Mouse (Mus musculus) midbrain, embryonic 11.5 days (tissue): ENCODE results near the gene Cnih2. TPM values are rescaled to one million over a fixed set of nuclear protein-coding genes. Genes with fewer than 3 reads are reported as not detected.

Source experiments
- ATAC-seq: fragments of 200-750 bp; cut with Nextera tagmentation; 2 replicates; pipeline ENCODE4 v1.8.0; 2017; ENCODE audit warnings: moderate TSS enrichment, moderate library complexity; ENCODE audit not compliant: low FRiP score
- DNase-seq: peaks from one replicate; pipeline ENCODE4 v3.0.0; 2015; ENCODE audit warnings: low spot score; ENCODE audit errors: missing footprints
- H3K27ac ChIP-seq: fragments of 300-500 bp; sonication (generic); 2 replicates; pipeline ENCODE4 v1.5.1; 2014; ENCODE audit warnings: low read depth, low read length
- H3K27me3 ChIP-seq: fragments of 300-500 bp; sonication (generic); 2 replicates; pipeline ENCODE4 v1.6.1; 2014; ENCODE audit warnings: mild to moderate bottlenecking, low read length, moderate library complexity, mixed read lengths; ENCODE audit not compliant: control insufficient read depth, insufficient read depth
- H3K36me3 ChIP-seq: fragments of 300-500 bp; sonication (generic); 2 replicates; pipeline ENCODE4 v1.6.1; 2014; ENCODE audit warnings: mild to moderate bottlenecking, low read length, moderate library complexity, mixed read lengths; ENCODE audit not compliant: control insufficient read depth, insufficient read depth
- H3K4me1 ChIP-seq: fragments of 300-500 bp; sonication (generic); 2 replicates; pipeline ENCODE4 v1.6.1; 2014; ENCODE audit warnings: low read length; ENCODE audit not compliant: control insufficient read depth, insufficient read depth
- H3K4me2 ChIP-seq: fragments of 300-500 bp; sonication (generic); 2 replicates; pipeline ENCODE4 v1.6.1; 2014; ENCODE audit warnings: mild to moderate bottlenecking, moderate library complexity
- H3K4me3 ChIP-seq: fragments of 300-500 bp; sonication (generic); 2 replicates; pipeline ENCODE4 v1.5.1; 2014; ENCODE audit warnings: low read depth, low read length
- H3K9ac ChIP-seq: fragments of 300-500 bp; sonication (generic); 2 replicates; pipeline ENCODE4 v1.6.1; 2014; ENCODE audit warnings: low read length
- H3K9me3 ChIP-seq: fragments of 300-500 bp; sonication (generic); 2 replicates; pipeline ENCODE4 v1.6.1; 2016; ENCODE audit warnings: low read length; ENCODE audit not compliant: control insufficient read depth
- whole genome bisulfite sequencing: fragments of 180-500 bp; shearing (Covaris S2); extraction: QIAGEN DNeasy Blood & Tissue Kit; methylation state at CpG from one replicate; pipeline ENCODE4 v1.1.7; 2014; 5-methylcytosine and 5-hydroxymethylcytosine counted together
- polyA plus RNA-seq: library from polyadenylated mRNA; unstranded; fragments of >200 nt; fragmentation: Nextera tagmentation; extraction: Ambion mirVana; gene quantifications from 2 replicates; pipeline ENCODE4 v1.2.1, GENCODE M21; 2014

Gene Cnih2
- polyA plus RNA-seq, 1 experiment from 2014 or later = 115 TPM

GRCm38 (mm10) chr19:5057876-5058775, 40.2 kb downstream of the Cnih2 start:
- ATAC-seq (no peak), DNase-seq (no peak)
- Histone ChIP-seq H3K4me3 (no peak overlapping the region), H3K4me1 (peaks cover 8% of the 10 kb centered on the region; the same call in 1 of the 2 replicates), H3K9me3 (no peaks in the 10 kb centered on the region), H3K27me3 (peaks cover 8% of the 10 kb centered on the region), H3K27ac (no peak overlapping the region), H3K36me3 (no peaks in the 10 kb centered on the region), H3K4me2 (no peak overlapping the region), H3K9ac (no peak overlapping the region)
- WGBS = 25% methylated on average over 16 of the region's 16 CpGs

DNA sequence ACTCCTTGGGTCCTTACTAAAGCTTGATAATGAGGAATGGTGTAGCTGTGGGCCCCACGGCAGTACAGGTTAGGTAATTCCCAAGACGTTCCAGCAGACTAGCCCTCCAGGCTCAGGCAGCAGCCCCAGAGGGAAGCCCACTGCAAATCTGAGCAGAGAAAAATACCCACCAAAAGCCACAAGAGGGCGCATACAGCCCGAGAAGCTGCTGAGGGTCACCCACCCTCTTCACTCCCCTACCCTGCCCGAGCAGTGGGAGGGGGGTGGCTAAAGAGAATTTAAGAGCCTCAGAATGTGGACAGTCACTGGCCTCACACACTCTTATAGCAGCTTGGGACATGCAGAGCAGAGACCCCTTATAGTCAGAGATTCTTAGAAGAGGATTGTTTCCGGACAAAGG, 42.1 kb downstream of the Cnih2 start:
- H3K4me2 ChIP-seq = no peak overlapping the region
- H3K36me3 ChIP-seq = no peaks in the 10 kb centered on the region
- no peaks in the 10 kb centered on the region for H3K9me3 ChIP-seq
- no peak overlapping the region for H3K27ac ChIP-seq
- DNase-seq (peak; percentile 95), ATAC-seq (peak; percentile 61)
- no peak overlapping the region for H3K9ac ChIP-seq
- H3K4me1 ChIP-seq = peaks cover 9% of the 10 kb centered on the region
- peaks cover 26% of the 10 kb centered on the region for H3K27me3 ChIP-seq
- WGBS = 10% methylated on average over 6 of the region's 6 CpGs
- H3K4me3 ChIP-seq = no peak overlapping the region

DNA sequence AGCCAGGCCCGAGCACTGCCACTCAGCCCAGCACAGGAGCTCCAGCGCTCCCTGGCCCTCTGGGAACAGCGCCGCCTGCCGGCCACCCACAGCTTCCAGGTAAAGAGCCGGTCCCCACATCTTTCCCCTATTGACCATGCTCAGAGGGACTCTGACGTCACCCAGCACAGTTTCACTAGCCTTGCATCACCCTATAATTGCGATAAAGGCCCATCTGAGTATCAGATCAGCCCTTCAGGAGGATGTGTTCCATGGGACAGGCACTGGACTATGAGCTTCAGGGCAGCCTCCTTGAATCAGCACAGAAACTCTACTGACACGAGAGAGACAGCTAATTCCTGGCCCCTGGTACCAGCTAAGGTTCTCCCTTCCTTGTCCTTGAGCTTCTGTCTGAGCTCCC, 44.4 kb downstream of the Cnih2 start:
- Histone ChIP-seq H3K9me3 (no peaks in the 10 kb centered on the region), H3K4me1 (peaks cover 23% of the 10 kb centered on the region), H3K27ac (no peak overlapping the region), H3K36me3 (no peaks in the 10 kb centered on the region), H3K4me2 (no peak overlapping the region), H3K9ac (no peak overlapping the region), H3K27me3 (peaks cover 35% of the 10 kb centered on the region), H3K4me3 (no peak overlapping the region)
- peak; percentile 95 for DNase-seq
- no peak for ATAC-seq
- WGBS = 18% methylated on average over 9 of the region's 9 CpGs

GRCm38 (mm10) chr19:5052853-5053252, 45.5 kb downstream of the Cnih2 start:
- 65% methylated on average over 17 of the region's 17 CpGs for WGBS
- no peaks in the 10 kb centered on the region for H3K9me3 ChIP-seq
- no peak overlapping the region for H3K4me3 ChIP-seq
- H3K4me1 ChIP-seq = peaks cover 22% of the 10 kb centered on the region
- no peak for DNase-seq
- no peak for ATAC-seq
- H3K36me3 ChIP-seq = no peaks in the 10 kb centered on the region
- H3K4me2 ChIP-seq = no peak overlapping the region
- peaks cover 35% of the 10 kb centered on the region for H3K27me3 ChIP-seq
- no peak overlapping the region for H3K27ac ChIP-seq
- no peak overlapping the region for H3K9ac ChIP-seq

DNA sequence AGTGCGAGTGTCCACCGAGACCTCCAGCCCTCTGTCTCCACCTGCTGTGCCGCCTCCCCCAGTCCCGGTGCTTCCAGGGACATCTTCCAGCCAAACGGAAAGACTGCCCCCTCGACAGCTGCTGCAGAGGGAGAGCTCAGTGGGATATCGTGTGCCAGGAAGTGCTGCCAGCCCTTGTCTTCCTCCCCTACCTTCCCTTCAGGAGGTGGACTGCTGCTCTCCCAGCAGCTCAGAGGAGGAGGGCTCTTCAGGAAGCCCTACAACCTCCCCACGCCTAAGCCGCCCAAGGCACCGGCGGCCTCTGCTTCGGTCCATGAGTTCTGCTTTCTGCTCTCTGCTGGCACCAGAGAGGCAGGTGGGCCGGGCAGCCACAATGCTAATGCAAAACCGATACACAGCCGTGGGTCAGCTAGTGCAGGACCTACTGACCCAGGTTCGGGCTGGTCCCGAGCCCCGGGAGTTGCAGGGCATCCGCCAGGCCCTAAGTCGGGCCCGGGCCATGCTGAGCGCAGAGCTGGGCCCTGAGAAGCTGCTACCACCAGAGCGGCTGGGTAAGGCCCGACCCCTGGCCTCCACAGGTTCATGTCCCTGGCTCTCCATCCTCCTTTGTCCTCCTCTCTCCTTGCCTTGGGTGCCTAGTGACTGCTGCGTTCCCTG, 46.0 kb downstream of the Cnih2 start:
- H3K4me1 ChIP-seq = peaks cover 22% of the 10 kb centered on the region
- H3K9me3 ChIP-seq = no peaks in the 10 kb centered on the region
- WGBS = 22% methylated on average over 25 of the region's 25 CpGs
- H3K4me2 ChIP-seq = no peak overlapping the region
- peaks cover 35% of the 10 kb centered on the region for H3K27me3 ChIP-seq
- no peaks in the 10 kb centered on the region for H3K36me3 ChIP-seq
- no peak overlapping the region for H3K27ac ChIP-seq
- ATAC-seq = no peak
- no peak overlapping the region for H3K4me3 ChIP-seq
- DNase-seq = no peak
- H3K9ac ChIP-seq = no peak overlapping the region

DNA sequence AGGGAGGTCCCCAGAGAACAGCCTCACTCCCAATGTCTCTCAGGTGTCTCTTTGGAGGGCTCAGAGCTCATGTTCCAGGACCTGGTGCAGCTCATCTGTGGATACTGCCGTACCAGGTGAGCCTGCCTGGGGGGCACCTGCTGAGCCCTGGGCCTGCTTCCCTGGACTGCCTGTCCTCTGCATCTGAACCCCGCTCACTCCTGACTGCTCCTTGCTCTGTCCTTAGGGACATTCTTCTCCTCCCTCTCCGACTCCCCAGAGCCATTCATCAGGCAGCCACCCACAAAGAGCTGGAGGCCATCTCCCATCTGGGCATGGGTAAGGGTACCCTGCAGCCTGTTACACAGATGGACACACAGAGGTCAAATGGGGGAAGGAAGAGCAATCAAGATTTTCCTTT, 46.8 kb downstream of the Cnih2 start:
- peaks cover 35% of the 10 kb centered on the region for H3K27me3 ChIP-seq
- H3K4me2 ChIP-seq = no peak overlapping the region
- H3K36me3 ChIP-seq = 0 out of 2 replicates have a peak, but pooled peaks cover 2% of the 10 kb centered on the region
- no peak overlapping the region for H3K9ac ChIP-seq
- ATAC-seq (no peak), DNase-seq (no peak)
- no peak overlapping the region for H3K27ac ChIP-seq
- 23% methylated on average over 2 of the region's 3 CpGs for WGBS
- no peaks in the 10 kb centered on the region for H3K9me3 ChIP-seq
- peaks cover 22% of the 10 kb centered on the region for H3K4me1 ChIP-seq
- no peak overlapping the region for H3K4me3 ChIP-seq

DNA sequence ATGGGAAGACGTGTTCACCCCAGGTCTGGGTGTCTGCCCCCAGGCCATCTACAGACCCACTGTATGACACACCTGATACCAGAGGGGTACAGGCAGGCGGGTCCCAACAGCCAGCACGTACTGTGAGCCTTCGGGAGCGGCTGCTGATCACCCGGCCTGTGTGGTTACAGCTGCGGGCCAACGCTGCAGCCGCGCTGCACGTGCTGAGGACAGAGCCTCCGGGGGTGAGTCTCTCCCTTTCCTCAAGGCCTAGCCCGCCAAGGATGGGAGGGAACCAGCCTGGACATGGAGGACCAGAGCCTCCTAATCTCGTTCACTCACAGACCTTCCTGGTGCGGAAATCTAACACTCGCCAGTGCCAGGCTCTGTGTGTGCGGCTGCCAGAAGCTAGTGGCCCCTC, 47.3 kb downstream of the Cnih2 start:
- WGBS = 6% methylated on average over 17 of the region's 17 CpGs
- H3K27me3 ChIP-seq = peaks cover 35% of the 10 kb centered on the region
- no peaks in the 10 kb centered on the region for H3K9me3 ChIP-seq
- no peak overlapping the region; the same call in 1 of the 2 replicates for H3K4me2 ChIP-seq
- H3K36me3 ChIP-seq = 0 out of 2 replicates have a peak, but pooled peaks cover 2% of the 10 kb centered on the region
- peaks cover 22% of the 10 kb centered on the region for H3K4me1 ChIP-seq
- ATAC-seq = no peak
- peak; percentile 89 for DNase-seq
- H3K27ac ChIP-seq = no peak overlapping the region
- peak overlapping the region; percentile 34; the same call in 1 of the 2 replicates for H3K9ac ChIP-seq
- no peak overlapping the region for H3K4me3 ChIP-seq

- peak; percentile 60 for ATAC-seq
- no peak within 1 kb of the TSS; the same call in 1 of the 2 replicates for H3K4me2 ChIP-seq
- peak within 1 kb of the TSS; percentile 34; the same call in 1 of the 2 replicates for H3K9ac ChIP-seq
Measured at GRCm38 (mm10) chr19:5050047-5050905, 48.0 kb downstream of the Cnih2 start, which contains the start of gene Rin1. Gene Rin1, plus strand, starts transcription at chr19:5050481.

More at GRCm38 (mm10) chr19:5050047-5050905, 48.0 kb downstream of the Cnih2 start, which contains the start of gene Rin1:
- H3K27ac ChIP-seq = no peak within 1 kb of the TSS
- H3K4me3 ChIP-seq = no peak within 1 kb of the TSS
- H3K27me3 ChIP-seq = peaks cover 35% of the 10 kb centered on the region
- WGBS = 13% methylated on average over 14 of the region's 14 CpGs
- peak; percentile 93 for DNase-seq
- peaks cover 22% of the 10 kb centered on the region for H3K4me1 ChIP-seq
- H3K36me3 ChIP-seq = 0 out of 2 replicates have a peak, but pooled peaks cover 2% of the 10 kb centered on the region
- H3K9me3 ChIP-seq = no peaks in the 10 kb centered on the region
